Mouse (Mus musculus): ENCODE results near the gene Ppie.
A peak's percentile ranks its signal among the peaks of the same experiment; 100 is the strongest.
"Not testable (repeated sequence)": the region's sequence is repeated elsewhere in the genome, so short reads cannot be mapped to it uniquely, and the experiment has no call there.

The Ppie gene

DNA sequence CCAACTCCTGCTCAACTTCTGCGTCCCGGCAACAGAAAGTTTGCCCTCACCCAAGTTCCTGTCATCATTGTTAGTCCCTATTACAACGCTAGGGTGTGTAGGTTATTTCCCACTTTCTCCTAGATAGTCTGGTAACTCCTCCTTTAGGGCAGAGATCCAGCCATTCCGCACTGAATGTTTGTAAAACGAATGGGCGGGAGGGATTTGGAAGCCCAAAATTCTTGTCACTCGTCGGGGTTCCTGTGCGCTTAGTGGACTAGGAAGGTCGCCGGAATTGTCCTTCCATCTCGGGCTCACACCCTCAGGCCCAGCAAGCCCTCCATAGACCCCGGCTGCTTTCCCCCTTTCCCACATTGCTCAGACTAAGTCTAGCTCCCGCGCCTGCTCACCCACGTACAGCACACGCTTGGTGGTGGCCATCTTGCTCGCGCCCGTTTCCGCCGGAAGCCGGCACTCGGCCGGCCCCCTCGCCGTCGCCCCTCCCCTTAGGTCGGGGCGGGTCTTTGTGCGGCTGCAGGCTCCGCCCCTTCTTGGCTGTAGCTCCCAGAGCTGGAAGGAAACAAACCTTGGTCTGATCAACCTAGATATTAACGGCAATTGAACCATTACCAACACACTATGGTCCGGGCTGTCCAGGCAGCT lies at the start of gene Ppie:
Gene Ppie (minus strand): TSS at position 439 of the 642 bp plus-strand sequence.
- peak; percentile 96 for ATAC-seq (ENCODE audit: insufficient number of reproducible peaks, low FRiP score, low TSS enrichment)

DNA sequence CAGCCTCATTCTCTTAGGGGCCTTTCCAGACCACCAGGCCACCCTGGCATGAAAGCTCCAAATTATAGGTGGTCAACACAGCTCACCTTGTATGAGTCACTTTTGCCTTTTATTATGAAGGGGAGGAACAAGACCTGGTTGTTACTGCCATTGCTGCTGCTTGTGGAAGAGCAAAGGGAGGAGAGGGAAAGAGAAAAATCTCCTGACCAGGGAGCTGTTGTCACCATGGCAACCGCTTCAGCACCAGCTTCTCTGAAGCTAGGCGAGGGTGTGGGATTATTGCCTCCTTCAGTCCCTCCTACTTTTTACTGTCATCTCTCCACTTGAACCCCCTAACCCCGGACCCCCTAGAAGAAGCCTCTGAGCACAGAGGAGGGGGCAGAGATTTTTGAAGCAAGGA lies 45.1 kb upstream of the Ppie start:
- ATAC-seq (ENCODE audit: insufficient number of reproducible peaks, low FRiP score, low TSS enrichment): no peak

DNA sequence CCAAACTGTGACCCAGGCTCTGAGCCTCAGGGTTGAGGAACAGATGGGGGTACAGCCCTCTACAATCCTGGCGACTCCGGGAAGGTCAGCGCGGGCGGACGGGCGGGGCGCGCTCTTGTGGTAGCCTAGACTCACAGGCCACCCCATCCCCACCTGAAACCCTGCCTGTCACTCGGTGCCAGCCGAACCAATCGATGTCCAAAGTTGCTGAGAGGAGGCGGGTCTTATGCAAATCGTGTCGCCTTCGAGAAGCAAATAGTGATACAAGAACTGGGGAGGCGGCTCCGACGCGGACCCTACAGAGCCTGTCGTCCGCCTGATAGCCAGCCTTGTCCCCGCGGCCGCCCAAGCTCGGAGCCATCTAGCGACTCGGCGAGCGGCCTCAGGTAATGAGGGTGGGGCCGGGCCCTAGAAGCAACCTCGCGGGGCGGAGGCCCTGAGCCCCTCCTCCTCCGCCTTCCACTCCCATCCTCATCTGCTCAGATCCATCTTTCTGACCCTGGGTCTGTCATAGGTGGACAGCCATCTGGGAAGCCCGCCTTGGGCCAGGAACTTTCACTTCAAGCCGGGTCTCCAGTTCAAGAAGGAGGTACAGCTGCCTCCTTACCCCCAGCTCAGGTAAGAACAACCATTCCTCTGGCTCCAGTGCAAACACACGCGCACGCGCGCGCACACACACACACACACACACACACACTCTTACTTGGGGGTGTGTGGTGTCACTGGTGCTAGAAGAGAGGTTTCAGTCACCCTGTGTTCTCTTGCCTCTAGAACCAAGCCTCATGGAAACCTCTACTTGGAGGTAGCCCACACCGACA lies 43.7 kb upstream of the Ppie start:
- peak; percentile 92 for ATAC-seq (ENCODE audit: insufficient number of reproducible peaks, low FRiP score, low TSS enrichment)

DNA sequence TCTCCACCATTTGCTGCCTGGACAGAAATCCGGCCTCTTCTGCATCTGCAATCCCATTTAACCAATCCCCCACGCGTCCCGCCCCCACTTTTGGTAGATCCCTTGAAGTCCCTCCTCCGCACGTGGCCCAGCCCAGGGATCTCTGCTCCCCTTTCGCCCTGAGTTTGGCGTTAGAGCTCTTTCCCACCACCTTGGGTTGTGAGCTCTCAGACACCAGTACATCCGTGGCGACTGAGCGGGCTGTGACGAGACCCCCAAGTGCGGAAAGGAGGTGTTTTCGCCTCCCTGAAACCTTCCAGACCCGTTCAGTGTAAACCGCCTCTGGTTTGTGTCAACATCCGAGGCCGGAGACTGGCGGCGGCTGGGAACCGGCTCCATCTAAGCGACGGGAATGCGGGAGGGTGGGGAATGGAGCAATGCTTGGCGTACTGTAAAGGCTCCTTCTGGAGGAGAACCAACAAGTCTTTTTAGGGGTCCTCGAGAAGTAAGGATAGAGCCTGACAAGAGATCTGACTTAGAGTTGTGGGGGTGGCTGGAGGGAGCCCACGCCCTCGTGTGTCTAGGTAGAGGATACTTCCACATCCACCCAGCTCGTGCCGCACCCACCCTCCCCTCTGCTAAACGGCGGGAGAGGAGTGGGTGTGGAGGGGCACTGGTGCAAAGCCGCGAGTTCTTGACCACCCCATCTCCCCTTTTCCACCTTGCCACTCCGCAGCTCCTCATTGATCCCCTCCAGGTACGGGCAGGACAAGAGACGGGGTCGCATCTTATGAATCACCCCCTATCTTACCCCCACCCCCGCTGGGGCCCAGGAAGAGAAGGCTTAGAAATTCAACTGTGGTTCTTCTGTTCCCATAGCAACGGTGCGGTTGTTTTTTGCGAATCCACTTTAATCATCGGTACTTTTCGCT lies 42.8 kb upstream of the Ppie start, which contains the start of gene Hpcal4:
Gene Hpcal4 (plus strand): TSS at position 900 of the 911 bp plus-strand sequence.
- peak; percentile 13 for ATAC-seq (ENCODE audit: insufficient number of reproducible peaks, low FRiP score, low TSS enrichment)

DNA sequence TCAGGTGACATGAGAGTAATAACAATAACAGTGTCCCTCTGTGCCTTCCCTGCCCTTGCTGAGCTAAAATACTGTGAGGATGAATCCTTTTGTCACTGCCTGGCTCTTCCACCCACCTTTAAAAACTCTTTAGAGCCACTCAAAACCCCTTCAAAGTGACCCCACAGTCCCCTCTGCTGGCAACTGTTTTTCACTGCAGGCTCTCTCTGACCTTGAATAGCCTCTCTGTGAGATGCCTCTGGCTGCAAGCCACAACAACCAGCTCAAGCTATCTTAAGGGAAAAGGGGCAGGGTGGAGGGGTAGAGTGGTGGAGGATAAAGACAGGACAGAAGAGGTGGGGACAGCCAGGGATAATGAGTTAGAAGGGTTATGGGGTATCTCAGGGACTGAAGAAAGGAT lies 32.1 kb upstream of the Ppie start:
- ATAC-seq (ENCODE audit: insufficient number of reproducible peaks, low FRiP score, low TSS enrichment): no peak

DNA sequence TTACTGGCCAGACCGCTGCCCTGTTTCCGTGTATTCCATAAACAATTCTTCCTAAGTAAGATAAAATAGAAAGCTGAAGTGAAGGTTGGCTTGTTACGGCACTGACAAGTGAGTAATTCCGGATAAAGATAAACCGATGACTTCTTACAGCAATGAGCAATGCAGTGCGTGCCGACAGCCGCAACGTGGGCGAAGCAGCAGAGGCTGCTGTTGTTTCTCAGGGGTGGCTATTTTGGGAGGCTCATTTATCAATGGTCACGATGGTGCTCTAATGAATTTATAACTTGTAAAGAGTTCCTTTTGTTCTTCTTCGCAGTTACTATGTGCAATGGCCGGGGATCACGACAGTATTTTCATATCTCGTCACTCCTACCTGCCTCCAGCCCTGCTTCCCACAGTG lies 24.4 kb upstream of the Ppie start:
- ATAC-seq (ENCODE audit: insufficient number of reproducible peaks, low FRiP score, low TSS enrichment): no peak

DNA sequence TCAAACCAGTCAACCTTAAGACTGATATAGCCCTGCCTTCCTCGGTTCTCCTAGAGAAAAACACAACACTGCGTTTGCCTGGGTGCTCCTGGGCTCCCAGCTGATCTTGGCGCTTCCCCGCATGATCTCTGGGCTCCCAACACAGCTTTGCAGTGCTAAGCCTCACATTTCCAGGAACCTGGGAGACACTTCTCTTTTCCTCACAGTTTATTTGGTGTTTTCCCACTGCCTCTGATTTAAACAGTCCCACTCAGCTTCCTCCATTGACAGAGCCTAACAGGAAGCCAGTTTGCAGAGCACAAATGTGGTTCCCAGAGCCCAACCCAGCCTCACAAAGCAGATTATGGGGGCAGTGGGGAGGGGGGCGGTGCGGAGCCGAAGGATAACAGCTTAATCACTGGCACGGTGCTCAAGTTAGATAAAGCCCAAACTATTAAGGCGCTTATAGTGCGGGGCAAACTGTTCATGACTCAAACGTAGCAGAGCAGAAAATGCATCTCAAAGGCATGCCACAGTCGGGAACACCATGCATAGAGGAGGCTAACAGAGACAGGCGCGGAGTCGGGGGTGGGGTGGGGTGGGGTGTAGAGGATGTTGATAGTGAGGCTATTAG lies 22.7 kb upstream of the Ppie start:
- no peak for ATAC-seq (ENCODE audit: insufficient number of reproducible peaks, low FRiP score, low TSS enrichment)

DNA sequence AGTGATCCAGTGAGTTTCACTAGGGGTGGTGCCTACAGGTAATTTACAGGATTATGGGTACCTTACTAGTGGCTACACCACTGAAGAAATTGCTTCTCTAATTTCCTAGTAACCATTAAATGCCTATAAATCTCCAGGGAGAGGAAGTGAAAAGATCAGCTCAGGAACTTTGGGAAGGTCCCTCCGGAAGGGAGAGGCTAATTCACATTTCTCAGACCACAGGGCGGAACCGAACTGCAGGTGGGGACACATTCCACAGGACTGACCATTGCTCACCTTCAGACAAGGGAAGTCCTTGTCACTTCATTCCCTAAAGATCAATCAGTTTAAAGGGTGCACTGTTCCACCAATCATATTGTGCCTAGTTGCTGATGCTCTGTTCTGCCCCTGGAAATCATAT lies 21.5 kb upstream of the Ppie start:
- ATAC-seq (ENCODE audit: insufficient number of reproducible peaks, low FRiP score, low TSS enrichment): not testable (repeated sequence)

DNA sequence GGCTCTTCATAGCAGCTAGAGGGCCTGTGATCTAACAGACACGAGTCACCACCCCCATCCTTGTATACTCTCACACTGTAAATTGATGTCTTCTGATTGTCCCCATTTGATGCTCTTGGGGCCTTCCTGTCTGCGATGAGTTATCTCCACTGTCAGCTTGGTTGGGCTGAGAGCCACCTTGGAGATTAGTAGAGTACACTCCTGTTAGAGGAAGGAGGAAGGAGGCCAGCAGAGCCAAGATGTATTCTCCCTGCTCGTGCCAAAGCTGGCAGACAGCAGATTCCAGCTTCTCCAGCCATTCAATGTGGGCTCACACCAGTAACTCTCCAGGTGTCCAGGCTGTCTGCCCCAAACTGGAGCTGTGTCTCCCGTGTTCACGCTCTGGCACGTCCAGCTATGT lies 20.8 kb upstream of the Ppie start:
- no peak for ATAC-seq (ENCODE audit: insufficient number of reproducible peaks, low FRiP score, low TSS enrichment)

DNA sequence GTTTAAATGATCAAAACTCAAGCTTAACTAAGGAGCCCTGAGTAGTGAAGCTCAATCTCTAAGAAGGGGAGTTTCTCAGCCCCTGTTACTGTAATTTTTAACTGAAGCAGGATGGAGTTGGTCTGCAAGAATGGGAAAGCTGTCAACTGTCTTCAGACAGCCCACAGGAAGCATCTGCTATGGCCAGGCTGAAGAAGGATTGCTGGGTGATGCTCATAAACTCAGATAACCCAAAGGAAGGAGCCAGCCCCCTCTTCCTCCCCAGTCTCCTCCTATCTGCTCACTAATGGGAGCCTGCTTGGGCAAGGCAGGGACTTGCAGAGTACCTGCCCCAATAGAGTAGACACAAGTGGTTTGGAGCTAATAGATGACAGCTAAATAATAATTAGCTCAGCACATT lies 16.1 kb upstream of the Ppie start:
- ATAC-seq (ENCODE audit: insufficient number of reproducible peaks, low FRiP score, low TSS enrichment): no peak

DNA sequence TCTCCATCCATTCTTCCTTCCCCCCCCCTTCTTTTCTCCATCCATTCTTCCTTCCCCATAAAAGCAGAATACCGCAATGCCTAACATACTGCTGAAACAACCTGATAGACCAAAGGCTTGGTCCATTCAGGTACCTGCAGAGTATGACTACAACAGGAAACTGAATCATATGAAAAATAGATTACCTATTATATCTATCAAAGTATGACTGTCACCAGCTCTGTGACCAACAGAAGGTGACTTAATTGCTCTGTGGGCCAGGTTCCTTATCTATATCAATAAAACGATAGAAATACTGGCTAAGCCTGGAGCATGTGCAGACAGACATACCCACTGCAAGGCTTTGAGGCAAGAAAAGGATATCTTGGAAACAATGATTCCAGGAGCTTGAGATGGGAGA lies 15.7 kb upstream of the Ppie start:
- ATAC-seq (ENCODE audit: insufficient number of reproducible peaks, low FRiP score, low TSS enrichment): no peak

DNA sequence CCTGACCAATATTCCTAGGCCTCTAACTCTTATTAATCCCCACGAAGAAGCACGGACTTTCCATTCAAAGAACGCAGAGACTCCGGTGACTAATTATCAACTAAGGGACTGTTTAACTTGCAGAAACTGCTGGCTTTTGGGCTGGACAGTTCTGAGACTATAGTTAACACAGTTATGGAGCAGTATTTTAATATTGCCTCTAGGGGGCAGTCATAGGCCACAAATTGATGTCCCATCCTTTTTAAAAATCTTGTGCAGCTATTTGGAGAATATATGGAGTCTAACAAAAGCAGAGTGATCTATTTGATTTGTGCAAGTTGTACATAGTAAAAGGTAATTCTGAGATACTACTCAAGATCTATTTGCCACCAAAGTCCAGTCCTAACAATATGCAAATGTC lies 15.3 kb upstream of the Ppie start:
- peak; percentile 31; the same call in 1 of the 2 replicates for ATAC-seq (ENCODE audit: insufficient number of reproducible peaks, low FRiP score, low TSS enrichment)

DNA sequence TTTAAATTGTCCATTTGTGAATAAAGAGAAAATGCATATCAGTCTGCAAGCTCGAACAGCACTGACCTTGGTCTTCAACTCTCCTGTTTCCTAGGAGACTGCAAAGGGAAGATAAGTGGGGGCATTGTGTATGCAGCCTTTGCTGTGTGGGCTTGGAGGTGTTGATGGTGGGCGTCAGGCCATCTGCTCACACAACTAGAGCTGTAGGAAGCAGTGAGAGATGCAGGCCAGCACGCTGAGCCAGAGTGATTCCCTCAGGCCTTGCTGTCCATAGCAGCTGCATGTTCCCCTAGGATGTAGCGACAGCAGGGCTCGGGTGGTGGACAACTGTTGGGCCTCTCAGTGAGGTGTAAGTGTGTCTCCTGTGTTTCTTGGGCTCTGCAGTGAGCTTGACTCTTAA lies 13.2 kb upstream of the Ppie start:
- no peak for ATAC-seq (ENCODE audit: insufficient number of reproducible peaks, low FRiP score, low TSS enrichment)

DNA sequence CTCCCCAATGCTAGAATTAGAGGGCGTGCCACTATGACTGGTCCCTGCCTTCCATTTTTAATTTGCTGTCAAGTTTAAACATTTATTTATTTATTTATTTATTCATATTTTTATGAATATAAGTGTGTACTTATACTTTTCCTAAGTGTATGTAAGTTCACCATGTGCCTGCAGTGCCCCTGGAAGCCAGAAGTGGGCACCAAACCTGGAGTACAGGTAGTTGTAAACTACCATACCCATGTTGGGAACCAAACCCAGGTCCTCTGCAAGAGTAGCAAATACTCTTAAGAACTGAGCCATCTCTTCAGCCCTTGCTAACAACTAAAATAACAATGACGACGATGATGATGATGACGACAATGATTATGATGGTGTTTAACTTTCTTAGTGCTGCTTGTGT lies 12.3 kb upstream of the Ppie start:
- no peak for ATAC-seq (ENCODE audit: insufficient number of reproducible peaks, low FRiP score, low TSS enrichment)

DNA sequence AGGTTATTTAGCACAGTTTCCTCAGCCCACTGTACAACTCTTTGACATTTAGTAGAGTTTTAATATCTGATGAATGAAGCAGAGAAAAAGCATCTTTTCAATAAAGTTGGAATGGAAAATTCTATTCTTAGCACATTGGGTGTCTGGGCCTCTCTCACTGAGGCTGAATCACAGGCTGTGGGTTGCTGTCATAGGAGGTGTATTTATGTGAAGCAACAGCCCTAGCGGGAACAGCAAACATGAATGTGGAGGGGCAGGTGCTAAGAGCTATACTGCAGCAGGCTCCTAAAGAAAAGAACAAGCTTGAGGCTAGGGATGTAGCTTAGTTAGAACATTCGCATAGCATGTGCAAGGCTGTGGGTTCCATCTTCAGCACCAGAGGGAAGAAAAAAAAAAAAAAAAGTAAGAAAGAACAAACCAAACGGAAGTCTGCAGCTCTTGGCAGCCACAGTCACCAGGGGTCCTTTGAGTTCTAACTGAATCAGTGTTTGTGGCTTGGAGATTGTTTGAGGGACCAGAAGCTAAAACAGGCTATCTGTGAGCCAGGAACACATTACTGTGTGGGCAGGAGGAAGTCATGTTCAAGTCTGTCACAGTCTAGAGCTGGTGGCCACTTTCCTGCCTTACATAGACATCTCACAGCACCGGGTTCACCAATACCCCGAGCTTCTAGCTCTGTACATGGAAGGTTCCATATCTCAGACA lies 7.8 kb upstream of the Ppie start:
- ATAC-seq (ENCODE audit: insufficient number of reproducible peaks, low FRiP score, low TSS enrichment): no peak

DNA sequence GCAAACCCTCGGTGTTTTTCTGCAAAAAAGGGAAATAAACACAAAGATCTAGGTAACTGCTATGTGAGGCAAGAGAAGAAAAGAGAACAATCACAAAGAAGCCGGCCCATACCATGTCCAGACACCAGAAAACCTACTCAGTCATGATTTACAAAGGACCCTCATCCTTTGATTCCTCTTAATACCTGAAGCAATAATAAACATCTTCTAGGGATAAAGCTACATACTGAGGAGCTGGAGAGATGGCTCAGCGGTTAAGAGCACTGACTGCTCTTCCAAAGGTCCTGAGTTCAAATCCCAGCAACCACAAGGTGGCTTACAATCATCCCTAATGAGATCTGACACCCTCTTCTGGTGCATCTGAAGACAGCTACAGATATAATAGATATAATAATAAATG lies 2.2 kb downstream of the Ppie start:
- no peak for ATAC-seq (ENCODE audit: insufficient number of reproducible peaks, low FRiP score, low TSS enrichment)

DNA sequence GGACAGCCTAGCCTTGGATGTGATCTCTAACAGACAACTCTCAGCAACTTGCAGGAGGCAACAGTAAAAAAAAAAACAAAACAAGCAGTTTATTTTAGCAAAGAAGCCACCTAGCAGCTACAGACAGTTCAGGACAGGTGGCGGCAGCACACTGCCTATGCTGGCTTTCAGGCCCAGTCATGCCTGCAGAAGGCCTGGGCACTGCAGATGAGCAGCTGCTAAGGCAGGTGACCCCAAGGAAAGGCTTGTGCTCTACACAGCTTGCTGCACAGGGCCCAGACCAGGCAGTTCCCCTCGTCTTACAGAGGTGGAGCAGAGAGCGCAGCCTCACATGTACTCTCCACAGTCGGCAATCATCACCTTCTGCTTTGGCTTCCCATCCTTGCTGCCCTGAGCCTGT lies 12.7 kb downstream of the Ppie start:
- ATAC-seq (ENCODE audit: insufficient number of reproducible peaks, low FRiP score, low TSS enrichment): peak; percentile 47; the same call in 1 of the 2 replicates

DNA sequence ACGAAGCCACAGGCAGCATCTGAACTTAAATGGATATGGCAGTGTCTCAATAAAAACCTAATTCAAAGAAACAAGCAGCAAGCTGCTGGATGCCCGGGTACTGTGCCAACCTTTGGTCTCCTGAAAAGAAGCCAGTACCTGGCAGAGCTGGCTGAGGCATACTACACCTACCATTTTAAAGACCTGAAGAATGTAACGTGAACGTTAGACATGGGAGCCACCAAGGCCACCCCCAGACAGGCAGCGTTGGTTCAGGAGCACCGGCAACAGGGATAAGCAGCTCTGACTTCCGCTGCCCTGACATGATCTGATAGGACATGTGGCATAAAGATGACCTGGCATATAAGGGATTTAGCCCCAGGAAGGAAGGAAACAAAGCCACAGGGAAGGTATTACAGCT lies 13.1 kb downstream of the Ppie start:
- ATAC-seq (ENCODE audit: insufficient number of reproducible peaks, low FRiP score, low TSS enrichment): peak; percentile 74; the same call in 1 of the 2 replicates

DNA sequence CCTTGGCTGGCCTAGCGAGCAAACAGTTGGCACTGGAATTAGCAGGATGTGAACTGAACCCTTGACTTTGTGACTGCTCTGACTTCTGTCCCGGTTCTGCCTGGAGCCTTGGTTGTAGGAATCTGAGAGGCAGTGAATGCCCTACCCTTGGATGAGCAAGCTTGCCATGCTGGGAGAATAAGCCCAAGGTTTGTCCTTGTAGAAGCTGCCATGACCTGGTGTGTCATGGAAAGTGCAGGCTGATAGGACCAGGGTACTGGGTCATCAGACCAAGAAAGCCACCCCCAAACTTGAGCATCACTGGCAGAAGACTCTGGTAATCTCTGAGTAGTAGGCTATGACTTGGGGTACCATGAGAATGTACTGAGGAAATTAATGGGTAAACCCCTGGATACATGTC lies 18.5 kb downstream of the Ppie start:
- ATAC-seq (ENCODE audit: insufficient number of reproducible peaks, low FRiP score, low TSS enrichment): no peak

DNA sequence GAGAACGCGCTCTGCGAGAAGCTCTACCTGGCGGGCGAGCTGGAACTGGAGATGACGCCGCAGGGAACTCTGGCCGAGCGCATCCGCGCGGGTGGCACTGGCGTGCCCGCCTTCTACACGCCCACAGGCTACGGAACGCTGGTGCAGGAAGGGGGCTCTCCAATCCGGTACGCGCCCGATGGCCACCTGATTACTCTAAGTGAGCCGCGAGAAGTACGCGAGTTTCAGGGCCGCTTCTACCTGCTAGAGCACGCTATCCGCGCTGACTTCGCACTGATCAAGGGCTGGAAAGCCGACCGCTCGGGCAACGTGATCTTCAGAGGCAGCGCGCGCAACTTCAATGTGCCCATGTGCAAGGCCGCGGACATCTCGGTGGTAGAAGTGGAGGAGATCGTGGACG lies 23.1 kb downstream of the Ppie start:
- not testable (repeated sequence) for ATAC-seq (ENCODE audit: insufficient number of reproducible peaks, low FRiP score, low TSS enrichment)
